Mouse (Mus musculus): ENCODE measurements around the gene Zdhhc21. TPM values are rescaled to one million over a fixed set of nuclear protein-coding genes. Genes with fewer than 3 reads are reported as not detected.

Zdhhc21 gene
- polyA plus RNA-seq, 1 experiment from 2014 or later: 12.2 TPM

- Histone ChIP-seq H3K4me3 (ENCODE audit: low read length) (no peak overlapping the region), H3K36me3 (ENCODE audit: insufficient read depth, low read length) (no peaks in the 10 kb centered on the region), H3K27me3 (ENCODE audit: insufficient read depth, low read length) (no peaks in the 10 kb centered on the region), H3K9me3 (ENCODE audit: low read length) (no peaks in the 10 kb centered on the region), H3K4me1 (ENCODE audit: insufficient read depth, low read length) (no peaks in the 10 kb centered on the region), H3K9ac (replicated peaks; ENCODE audit: low read length) (no peak overlapping the region), H3K4me2 (replicated peaks; ENCODE audit: low read depth, low read length) (no peak overlapping the region), H3K27ac (ENCODE audit: low read length) (no peak overlapping the region)
- no peak for ATAC-seq (ENCODE audit: low FRiP score, low TSS enrichment)
- WGBS: 88% methylated on average over 5 of the region's 5 CpGs
These were observed 8.1 kb upstream of the Zdhhc21 start for GRCm38 (mm10) chr4:82867731-82868445.

- Histone ChIP-seq H3K4me1 (ENCODE audit: insufficient read depth, low read length) (no peaks in the 10 kb centered on the region), H3K4me3 (ENCODE audit: low read length) (no peak overlapping the region), H3K4me2 (replicated peaks; ENCODE audit: low read depth, low read length) (no peak overlapping the region), H3K27me3 (ENCODE audit: insufficient read depth, low read length) (no peaks in the 10 kb centered on the region), H3K36me3 (ENCODE audit: insufficient read depth, low read length) (no peaks in the 10 kb centered on the region), H3K27ac (ENCODE audit: low read length) (no peak overlapping the region), H3K9me3 (ENCODE audit: low read length) (no peaks in the 10 kb centered on the region), H3K9ac (replicated peaks; ENCODE audit: low read length) (no peak overlapping the region)
- no peak for ATAC-seq (ENCODE audit: low FRiP score, low TSS enrichment)
- 67% methylated on average over 4 of the region's 4 CpGs for WGBS
These were observed 7.4 kb upstream of the Zdhhc21 start for GRCm38 (mm10) chr4:82867111-82867510.

GRCm38 (mm10) chr4:82864974-82865699, 5.4 kb upstream of the Zdhhc21 start:
- Histone ChIP-seq H3K4me2 (replicated peaks; ENCODE audit: low read depth, low read length) (no peak overlapping the region), H3K36me3 (ENCODE audit: insufficient read depth, low read length) (no peaks in the 10 kb centered on the region), H3K9me3 (ENCODE audit: low read length) (no peaks in the 10 kb centered on the region), H3K27me3 (ENCODE audit: insufficient read depth, low read length) (no peaks in the 10 kb centered on the region), H3K27ac (ENCODE audit: low read length) (no peak overlapping the region), H3K4me1 (ENCODE audit: insufficient read depth, low read length) (no peaks in the 10 kb centered on the region), H3K4me3 (ENCODE audit: low read length) (no peak overlapping the region), H3K9ac (replicated peaks; ENCODE audit: low read length) (no peak overlapping the region)
- 81% methylated on average over 8 of the region's 8 CpGs for WGBS
- ATAC-seq (ENCODE audit: low FRiP score, low TSS enrichment): no peak

GRCm38 (mm10) chr4:82863316-82863715, 3.6 kb upstream of the Zdhhc21 start:
- no peak overlapping the region for H3K4me2 ChIP-seq (replicated peaks; ENCODE audit: low read depth, low read length)
- H3K36me3 ChIP-seq (ENCODE audit: insufficient read depth, low read length): no peaks in the 10 kb centered on the region
- H3K27ac ChIP-seq (ENCODE audit: low read length): no peak overlapping the region
- no peak overlapping the region for H3K9ac ChIP-seq (replicated peaks; ENCODE audit: low read length)
- no peak for ATAC-seq (ENCODE audit: low FRiP score, low TSS enrichment)
- H3K4me3 ChIP-seq (ENCODE audit: low read length): no peak overlapping the region
- no peaks in the 10 kb centered on the region for H3K9me3 ChIP-seq (ENCODE audit: low read length)
- H3K27me3 ChIP-seq (ENCODE audit: insufficient read depth, low read length): no peaks in the 10 kb centered on the region
- 85% methylated on average over 8 of the region's 8 CpGs for WGBS
- H3K4me1 ChIP-seq (ENCODE audit: insufficient read depth, low read length): peaks cover 10% of the 10 kb centered on the region

- no peak overlapping the region for H3K9ac ChIP-seq (replicated peaks; ENCODE audit: low read length)
- no peak overlapping the region for H3K4me3 ChIP-seq (ENCODE audit: low read length)
- no peaks in the 10 kb centered on the region for H3K9me3 ChIP-seq (ENCODE audit: low read length)
- peaks cover 12% of the 10 kb centered on the region for H3K4me1 ChIP-seq (ENCODE audit: insufficient read depth, low read length)
- no peak overlapping the region for H3K4me2 ChIP-seq (replicated peaks; ENCODE audit: low read depth, low read length)
- H3K36me3 ChIP-seq (ENCODE audit: insufficient read depth, low read length): no peaks in the 10 kb centered on the region
- H3K27me3 ChIP-seq (ENCODE audit: insufficient read depth, low read length): no peaks in the 10 kb centered on the region
- H3K27ac ChIP-seq (ENCODE audit: low read length): no peak overlapping the region
- no peak for ATAC-seq (ENCODE audit: low FRiP score, low TSS enrichment)
- 95% methylated on average over 2 of the region's 2 CpGs for WGBS
These were observed 1.7 kb upstream of the Zdhhc21 start for GRCm38 (mm10) chr4:82861451-82861850.

- Histone ChIP-seq H3K4me2 (replicated peaks; ENCODE audit: low read depth, low read length) (no peak overlapping the region), H3K4me1 (ENCODE audit: insufficient read depth, low read length) (peaks cover 12% of the 10 kb centered on the region), H3K9ac (replicated peaks; ENCODE audit: low read length) (no peak overlapping the region), H3K9me3 (ENCODE audit: low read length) (no peaks in the 10 kb centered on the region), H3K27me3 (ENCODE audit: insufficient read depth, low read length) (no peaks in the 10 kb centered on the region), H3K27ac (ENCODE audit: low read length) (no peak overlapping the region), H3K4me3 (ENCODE audit: low read length) (no peak overlapping the region), H3K36me3 (ENCODE audit: insufficient read depth, low read length) (no peaks in the 10 kb centered on the region)
- 40% methylated on average over 3 of the region's 3 CpGs for WGBS
- no peak for ATAC-seq (ENCODE audit: low FRiP score, low TSS enrichment)
These were observed 808 bp upstream of the Zdhhc21 start for GRCm38 (mm10) chr4:82860566-82860965.

GRCm38 (mm10) chr4:82858431-82859010, 1.2 kb downstream of the Zdhhc21 start:
- no peaks in the 10 kb centered on the region for H3K36me3 ChIP-seq (ENCODE audit: insufficient read depth, low read length)
- H3K4me2 ChIP-seq (replicated peaks; ENCODE audit: low read depth, low read length): peak overlapping the region; percentile 78
- H3K4me1 ChIP-seq (ENCODE audit: insufficient read depth, low read length): peaks cover 12% of the 10 kb centered on the region
- peak overlapping the region; percentile 76; the same call in 1 of the 2 replicates for H3K27ac ChIP-seq (ENCODE audit: low read length)
- peak overlapping the region; percentile 78 for H3K9ac ChIP-seq (replicated peaks; ENCODE audit: low read length)
- H3K4me3 ChIP-seq (ENCODE audit: low read length): peak overlapping the region; percentile 72
- WGBS: 20% methylated on average over 4 of the region's 4 CpGs
- no peaks in the 10 kb centered on the region for H3K27me3 ChIP-seq (ENCODE audit: insufficient read depth, low read length)
- ATAC-seq (ENCODE audit: low FRiP score, low TSS enrichment): no peak
- H3K9me3 ChIP-seq (ENCODE audit: low read length): no peaks in the 10 kb centered on the region

- peaks cover 12% of the 10 kb centered on the region for H3K4me1 ChIP-seq (ENCODE audit: insufficient read depth, low read length)
- H3K4me2 ChIP-seq (replicated peaks; ENCODE audit: low read depth, low read length): no peak overlapping the region
- H3K27me3 ChIP-seq (ENCODE audit: insufficient read depth, low read length): no peaks in the 10 kb centered on the region
- H3K27ac ChIP-seq (ENCODE audit: low read length): no peak overlapping the region
- no peaks in the 10 kb centered on the region for H3K36me3 ChIP-seq (ENCODE audit: insufficient read depth, low read length)
- H3K4me3 ChIP-seq (ENCODE audit: low read length): no peak overlapping the region
- no peak overlapping the region for H3K9ac ChIP-seq (replicated peaks; ENCODE audit: low read length)
- no peaks in the 10 kb centered on the region for H3K9me3 ChIP-seq (ENCODE audit: low read length)
- ATAC-seq (ENCODE audit: low FRiP score, low TSS enrichment): no peak
- 84% methylated on average over 3 of the region's 3 CpGs for WGBS
These were observed 2.8 kb downstream of the Zdhhc21 start for GRCm38 (mm10) chr4:82856986-82857385.

- Histone ChIP-seq H3K27me3 (ENCODE audit: insufficient read depth, low read length) (no peaks in the 10 kb centered on the region), H3K9me3 (ENCODE audit: low read length) (no peaks in the 10 kb centered on the region), H3K9ac (replicated peaks; ENCODE audit: low read length) (no peak overlapping the region), H3K27ac (ENCODE audit: low read length) (no peak overlapping the region), H3K4me3 (ENCODE audit: low read length) (no peak overlapping the region), H3K36me3 (ENCODE audit: insufficient read depth, low read length) (no peaks in the 10 kb centered on the region), H3K4me2 (replicated peaks; ENCODE audit: low read depth, low read length) (no peak overlapping the region), H3K4me1 (ENCODE audit: insufficient read depth, low read length) (peaks cover 14% of the 10 kb centered on the region)
- no peak for ATAC-seq (ENCODE audit: low FRiP score, low TSS enrichment)
- 90% methylated on average over 2 of the region's 2 CpGs for WGBS
These were observed 5.9 kb downstream of the Zdhhc21 start for GRCm38 (mm10) chr4:82853809-82854208.

Measured in kidney, embryonic 16.5 days (tissue).